Mouse (Mus musculus) B cell, adult 67 days (primary cell): ENCODE data around the gene Eif2d. TPM values are rescaled to one million over a fixed set of nuclear protein-coding genes. Genes with fewer than 3 reads are reported as not detected.

Source experiments
- total RNA-seq, 2 experiments: library from RNA; stranded (reverse); gene quantifications; 4 replicates each; pipeline ENCODE4 v1.2.4; 2023

Eif2d gene
- total RNA-seq, result 10 to 100 TPM; 43.8 to 45.0 TPM

GRCm38 (mm10) chr1:131153018-131153629, at the start of gene Eif2d:
TSS of gene Eif2d (plus strand) at chr1:131153181.

GRCm38 (mm10) chr1:131138191-131139016, 14.6 kb upstream of the Eif2d start, which contains the start of gene Dyrk3:
TSS of gene Dyrk3 (minus strand) at chr1:131138340.

Other genes starting within 250 kb of the Eif2d start
- gene Il20, start 241.7 kb upstream of the Eif2d start, total RNA-seq, result not detected
- not detected for gene Il19, start 213.1 kb upstream of the Eif2d start, total RNA-seq
- 1 to 10 TPM; 2.4 to 2.9 TPM for gene Il10, start 133.3 kb upstream of the Eif2d start, total RNA-seq
- gene Mapkapk2, start 55.4 kb upstream of the Eif2d start, total RNA-seq, result 100 to 1,000 TPM in 1 of 2 experiments, 10 to 100 TPM in 1; 97.4 to 102 TPM
- 10 to 100 TPM; 19.0 to 20.5 TPM for gene Dyrk3, start 14.8 kb upstream of the Eif2d start, total RNA-seq
- 100 to 1,000 TPM; 138 to 144 TPM for gene Rassf5, start 92.1 kb downstream of the Eif2d start, total RNA-seq
- 10 to 100 TPM; 24.2 to 29.7 TPM for gene Ikbke, start 126.4 kb downstream of the Eif2d start, total RNA-seq